In genomic region chr9:21224576-21225414, GRCm38 (mm10) we compare ENCODE assay signal across 8 mouse cellular contexts. TPM values are rescaled to one million over a fixed set of nuclear protein-coding genes. Genes with fewer than 3 reads are reported as not detected.
DNase-seq lines count a peak whose midpoint lies in the region; ATAC-seq and TF ChIP-seq lines count a peak whose summit lies in the region.

No protein-coding gene starts in this region.

- H3K27me3 ChIP-seq in forebrain, embryonic 14.5 days (replicated peaks; ENCODE audit: control insufficient read depth, insufficient read depth, low read length), result no peaks in the 10 kb centered on the region
- H3K27me3 ChIP-seq in kidney, adult 2 months (replicated peaks; ENCODE audit: control insufficient read depth, insufficient read depth, low read length), result no peaks in the 10 kb centered on the region

- H3K4me3 ChIP-seq in forebrain, embryonic 14.5 days (ENCODE audit: low read depth, low read length), result no peak overlapping the region
- peak overlapping the region; percentile 30; the same call in 1 of the 2 replicates for H3K4me3 ChIP-seq in kidney, adult 2 months (ENCODE audit: insufficient read depth, low read depth, low read length)

- H3K9me3 ChIP-seq in forebrain, embryonic 14.5 days (replicated peaks; ENCODE audit: control insufficient read depth, low read length), result no peaks in the 10 kb centered on the region

- TF ChIP-seq POLR2A in kidney, adult 2 months (IDR thresholded peaks at IDR 0.05; ENCODE audit: low read depth, low read length), result no peak

- ATAC-seq in forebrain, embryonic 14.5 days, result no peak

- peak overlapping the region; percentile 33 for H3K4me2 ChIP-seq in forebrain, embryonic 14.5 days (ENCODE audit: low read length)

- H3K4me1 ChIP-seq in forebrain, embryonic 14.5 days (ENCODE audit: control insufficient read depth, insufficient read depth, low read length), result peaks cover 5% of the 10 kb centered on the region; the same call in 1 of the 2 replicates
- peaks cover 5% of the 10 kb centered on the region; the same call in 1 of the 2 replicates for H3K4me1 ChIP-seq in kidney, adult 2 months (ENCODE audit: control insufficient read depth, insufficient read depth, low read length)

- 22% methylated on average over 26 of the region's 26 CpGs for WGBS in forebrain, embryonic 14.5 days
- WGBS in kidney, adult 2 months, result 21% methylated on average over 26 of the region's 26 CpGs

- H3K9ac ChIP-seq in forebrain, embryonic 14.5 days (ENCODE audit: low read length), result peak overlapping the region; percentile 21; the same call in 1 of the 2 replicates

- no peak overlapping the region for H3K27ac ChIP-seq in forebrain, embryonic 14.5 days (ENCODE audit: low read depth, low read length)
- no peak overlapping the region for H3K27ac ChIP-seq in kidney, adult 2 months (ENCODE audit: insufficient read depth, low read depth, low read length)

- no peak for TF ChIP-seq CTCF in kidney, adult 2 months (conservative IDR thresholded peaks at IDR 0.05; ENCODE audit: insufficient read depth, insufficient read length, low read depth, low read length)

- DNase-seq in heart, adult 11 months, result peak; percentile 93
- no peak for DNase-seq in heart, adult 8-10 months (ENCODE audit: low spot score)
- peak; percentile 85 for DNase-seq in adrenal gland, adult 2 months
- no peak for DNase-seq in forebrain, embryonic 14.5 days (ENCODE audit: low spot score)
- peak; percentile 68 for DNase-seq in kidney, adult 2 months
- peak; percentile 29 for DNase-seq in lung, postnatal 10 days
- no peak for DNase-seq in T-cell, adult 2 months (ENCODE audit: low spot score)
- DNase-seq in right cerebral cortex, postnatal 10 days (ENCODE audit: low spot score in 2 of 2), result no peak

- H3K36me3 ChIP-seq in forebrain, embryonic 14.5 days (ENCODE audit: control insufficient read depth, insufficient read depth, low read length), result peaks cover 9% of the 10 kb centered on the region; the same call in 1 of the 2 replicates
- no peaks in the 10 kb centered on the region for H3K36me3 ChIP-seq in kidney, adult 2 months (ENCODE audit: control insufficient read depth, insufficient read depth, low read length)

RNA-seq across cellular contexts. Expression of gene Keap1, which starts 14.4 kb away (rescaled TPM):
- 10 to 100 TPM; 43.6 to 52.1 (median 45.5) TPM for total RNA-seq in heart, adult 8-10 months (2022)
- 10 to 100 TPM; 36.6 to 56.5 TPM for total RNA-seq in adrenal gland, adult 2 months (2021)
- 132 and 142 TPM in 2 replicates for polyA plus RNA-seq in adrenal gland, adult 2 months (2012; rRNA removed)
- 34.7 and 39.1 TPM in 2 replicates for polyA plus RNA-seq in forebrain, embryonic 14.5 days (2014; fragmentation: Nextera tagmentation; extraction: Ambion mirVana)
- 42.8 and 52.4 TPM in 2 replicates for polyA plus RNA-seq in kidney, adult 2 months (2012; rRNA removed)

RNA-seq across cellular contexts. Expression of gene S1pr5, which starts 23.4 kb away (rescaled TPM):
- 1 to 10 TPM; 1.6 to 1.9 (median 1.8) TPM for total RNA-seq in heart, adult 8-10 months (2022)
- total RNA-seq in adrenal gland, adult 2 months (2021), result 1 to 10 TPM in 1 of 2 experiments, under 1 TPM in 1; 0.66 to 1.9 TPM
- polyA plus RNA-seq in adrenal gland, adult 2 months (2012; rRNA removed), result 1.2 and 1.4 TPM in 2 replicates
- 0.94 and 1.4 TPM in 2 replicates for polyA plus RNA-seq in forebrain, embryonic 14.5 days (2014; fragmentation: Nextera tagmentation; extraction: Ambion mirVana)
- polyA plus RNA-seq in kidney, adult 2 months (2012; rRNA removed), result 0.38 and 0.39 TPM in 2 replicates

RNA-seq across cellular contexts. Expression of gene Atg4d, which starts 40.3 kb away (rescaled TPM):
- total RNA-seq in heart, adult 8-10 months (2022), result 100 to 1,000 TPM in 1 of 4 experiments, 10 to 100 TPM in 3; 87.0 to 105 (median 93.5) TPM
- total RNA-seq in adrenal gland, adult 2 months (2021), result 10 to 100 TPM; 25.9 to 47.0 TPM
- polyA plus RNA-seq in adrenal gland, adult 2 months (2012; rRNA removed), result 36.2 and 42.9 TPM in 2 replicates
- 45.7 and 53.1 TPM in 2 replicates for polyA plus RNA-seq in forebrain, embryonic 14.5 days (2014; fragmentation: Nextera tagmentation; extraction: Ambion mirVana)
- polyA plus RNA-seq in kidney, adult 2 months (2012; rRNA removed), result 67.0 and 71.9 TPM in 2 replicates

RNA-seq across cellular contexts. Expression of gene Pde4a, which starts 59.3 kb away (rescaled TPM):
- 10 to 100 TPM; 48.5 to 75.4 (median 62.1) TPM for total RNA-seq in heart, adult 8-10 months (2022)
- total RNA-seq in adrenal gland, adult 2 months (2021), result 10 to 100 TPM in 1 of 2 experiments, 1 to 10 TPM in 1; 8.8 to 17.7 TPM
- polyA plus RNA-seq in adrenal gland, adult 2 months (2012; rRNA removed), result 13.2 and 15.6 TPM in 2 replicates
- polyA plus RNA-seq in forebrain, embryonic 14.5 days (2014; fragmentation: Nextera tagmentation; extraction: Ambion mirVana), result 17.3 and 22.4 TPM in 2 replicates
- 7.8 and 9.0 TPM in 2 replicates for polyA plus RNA-seq in kidney, adult 2 months (2012; rRNA removed)

Comparison
In these comparisons a context has a peak if more than half of its experiments do, and no peak if none do; other contexts are left out.
1. DNase-seq: peak in heart, adult 11 months (single experiment), adrenal gland, adult 2 months (single experiment), kidney, adult 2 months (single experiment) and lung, postnatal 10 days (single experiment); none in heart, adult 8-10 months (single experiment), forebrain, embryonic 14.5 days (single experiment), T-cell, adult 2 months (single experiment) and right cerebral cortex, postnatal 10 days (0 of 2).